Mouse (Mus musculus) frontal cortex, adult 2 months (tissue): ENCODE measurements at regions not wholly inside any gene's neighbourhood (a gene's known extent, or its start where the extent isn't known, plus 50 kb on each side); places are given as distances from the start of the nearest gene placed in this dataset.

Experiments used
- DNase-seq, 2 experiments: peaks; one replicate each; pipeline ENCODE4 v3.0.0; 2022; ENCODE audit warnings: low spot score in 1 of 2; ENCODE audit errors: extremely low spot score in 1 of 2

DNA sequence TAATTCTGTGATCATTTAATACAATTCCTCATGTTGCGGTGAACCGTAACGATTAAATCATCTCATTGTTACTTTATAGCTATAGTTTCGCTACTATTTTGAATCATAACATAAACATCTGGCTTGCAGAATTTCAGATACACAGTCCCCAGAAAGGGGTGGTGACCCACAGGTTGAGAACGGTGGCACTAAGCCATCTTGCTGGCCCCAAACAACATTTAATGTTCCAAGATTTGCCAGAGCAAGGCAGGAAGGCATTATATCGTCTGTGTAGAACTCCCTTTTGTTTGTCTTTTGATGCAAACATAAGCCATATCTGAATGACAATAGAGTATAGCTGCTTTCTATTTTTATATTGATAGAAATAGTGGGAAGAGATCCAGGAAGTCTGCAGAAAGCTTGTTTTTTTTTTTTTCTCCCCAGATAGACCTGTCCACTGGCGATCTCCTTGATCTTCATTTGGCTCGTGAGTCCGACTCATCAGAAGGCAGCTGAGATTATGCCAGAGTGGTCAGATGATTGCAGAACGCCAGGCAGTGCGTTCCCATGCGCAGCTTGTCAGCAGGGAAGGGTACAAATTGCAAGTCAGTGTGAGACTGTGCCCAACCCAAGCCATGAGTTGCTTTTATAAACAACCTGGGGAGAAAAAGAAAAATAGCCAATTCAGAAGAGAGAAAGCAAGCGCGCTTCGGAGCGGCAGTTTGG lies 213.9 kb downstream of the Dok5 start:
- peak in 1 of 2 experiments; percentile 3 for DNase-seq

DNA sequence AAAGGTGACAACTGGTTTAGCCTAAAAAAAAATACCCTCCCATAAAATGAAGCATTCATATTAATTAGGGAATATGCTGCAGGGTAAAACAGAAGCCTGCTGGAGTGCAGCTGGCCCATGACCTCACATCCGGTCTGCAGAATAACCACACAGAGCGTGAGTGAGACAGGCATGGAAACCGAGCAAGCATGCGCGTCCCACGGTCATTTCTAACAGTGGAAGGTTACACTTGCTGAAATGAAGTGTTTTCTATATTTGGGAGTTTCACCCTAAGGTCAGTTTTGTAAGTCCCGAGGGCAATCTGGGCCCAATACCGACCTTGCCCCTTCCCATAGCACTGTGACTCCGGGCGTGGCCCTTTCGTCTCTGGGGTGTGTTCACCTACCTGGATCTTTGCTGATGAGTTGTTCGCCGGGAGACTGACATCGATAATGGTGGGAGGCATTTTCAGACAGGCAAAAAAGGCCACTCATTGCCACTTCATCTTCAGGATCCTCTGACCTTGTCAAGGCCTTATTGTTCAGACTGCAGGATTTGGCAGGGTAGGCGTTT lies 214.6 kb downstream of the Dok5 start:
- DNase-seq = peak in 1 of 2 experiments; percentile 2

DNA sequence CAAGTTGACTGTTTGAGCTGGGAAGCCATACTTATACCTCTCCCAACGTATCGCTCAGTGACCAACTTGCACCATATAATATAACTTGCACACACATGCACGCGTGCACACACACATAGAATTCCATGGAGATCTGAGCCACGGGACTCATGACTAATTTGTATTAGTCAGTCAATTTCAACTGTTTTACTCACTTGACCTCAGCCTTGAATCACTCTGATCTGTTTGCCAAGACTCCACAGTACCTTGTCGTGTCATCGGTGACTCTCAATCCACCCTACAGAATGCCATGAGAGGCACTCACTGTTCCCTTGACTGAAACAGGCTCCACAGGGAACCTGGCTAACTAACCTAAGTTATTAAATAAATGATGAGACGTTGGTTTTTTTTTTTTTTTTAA lies 215.6 kb downstream of the Dok5 start:
- no peak for DNase-seq

DNA sequence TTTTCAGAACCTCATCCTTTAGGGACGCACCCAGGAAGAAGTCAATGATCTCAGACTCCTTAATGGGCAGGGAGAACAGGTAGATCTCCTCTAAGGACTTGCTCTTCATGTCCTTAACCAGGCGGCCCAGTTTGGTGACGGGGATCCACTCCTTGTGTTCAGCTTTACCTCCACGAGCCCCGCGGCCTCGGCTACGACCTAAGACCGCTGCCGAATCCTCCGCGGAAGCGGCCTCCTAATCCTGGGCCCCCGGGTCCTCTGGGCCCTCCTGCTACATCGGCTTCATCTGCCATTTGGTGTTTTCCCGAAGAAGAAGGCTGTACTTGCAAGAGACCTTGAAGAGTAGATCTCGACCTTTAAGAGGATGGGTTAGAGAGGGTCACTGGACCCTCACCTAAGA lies 223.0 kb downstream of the Dok5 start:
- no peak for DNase-seq

DNA sequence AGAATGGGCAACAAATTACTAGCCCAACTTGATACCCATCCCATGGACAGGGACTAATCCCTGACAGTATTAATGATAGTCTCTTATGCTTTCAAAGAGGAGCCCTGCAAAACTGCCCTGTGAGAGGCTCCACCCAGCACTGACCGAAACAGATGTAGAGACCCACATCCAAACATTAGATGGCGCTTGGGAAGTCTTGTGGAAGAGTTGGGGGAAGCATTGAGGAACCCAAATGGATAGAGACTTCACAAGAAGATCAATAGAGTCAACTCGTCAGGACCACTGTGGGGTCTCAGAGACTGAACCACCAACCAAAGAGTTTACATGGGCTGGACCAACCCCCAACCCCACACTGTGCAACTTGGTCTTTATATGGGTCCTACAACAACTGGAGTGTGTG lies 225.2 kb downstream of the Dok5 start:
- DNase-seq = no peak

DNA sequence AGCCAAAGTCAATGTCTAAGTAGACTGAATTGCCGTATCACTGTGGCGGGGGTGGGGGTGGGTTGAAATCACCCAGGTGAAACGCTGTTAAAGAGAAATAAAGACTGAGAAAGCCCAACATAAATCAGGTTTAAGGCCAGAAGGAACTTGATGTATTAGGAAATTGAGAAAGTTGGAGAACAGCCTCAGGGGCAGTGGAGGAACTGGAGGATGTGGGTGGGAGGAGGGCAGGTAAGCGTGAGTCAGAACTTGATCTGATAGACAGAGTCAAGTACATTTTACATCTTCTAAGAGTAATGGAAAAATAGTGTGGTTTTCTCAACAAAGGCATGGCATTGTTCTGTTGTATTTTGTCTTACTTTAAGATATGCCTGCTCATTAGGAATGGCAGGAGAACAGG lies 228.8 kb downstream of the Dok5 start:
- DNase-seq = no peak

DNA sequence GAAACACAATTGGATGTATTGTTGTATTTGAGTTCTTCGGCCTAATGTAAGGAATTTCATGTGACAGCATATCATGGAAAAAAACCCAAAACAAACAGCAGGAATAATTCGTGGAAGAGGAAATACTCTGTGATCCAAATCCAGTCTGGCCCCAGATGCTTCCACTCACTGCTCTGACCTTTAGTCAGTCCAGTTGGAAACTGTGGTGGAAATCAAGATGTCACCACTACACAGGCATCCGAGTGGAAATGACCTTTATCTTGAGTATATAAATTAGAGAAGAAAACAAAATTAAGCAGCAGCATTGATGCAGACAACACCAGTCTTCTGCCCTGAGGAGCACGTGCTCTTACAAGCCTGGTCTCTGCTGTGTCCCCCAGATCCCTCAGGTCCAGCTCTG lies 230.9 kb downstream of the Dok5 start:
- DNase-seq = no peak

DNA sequence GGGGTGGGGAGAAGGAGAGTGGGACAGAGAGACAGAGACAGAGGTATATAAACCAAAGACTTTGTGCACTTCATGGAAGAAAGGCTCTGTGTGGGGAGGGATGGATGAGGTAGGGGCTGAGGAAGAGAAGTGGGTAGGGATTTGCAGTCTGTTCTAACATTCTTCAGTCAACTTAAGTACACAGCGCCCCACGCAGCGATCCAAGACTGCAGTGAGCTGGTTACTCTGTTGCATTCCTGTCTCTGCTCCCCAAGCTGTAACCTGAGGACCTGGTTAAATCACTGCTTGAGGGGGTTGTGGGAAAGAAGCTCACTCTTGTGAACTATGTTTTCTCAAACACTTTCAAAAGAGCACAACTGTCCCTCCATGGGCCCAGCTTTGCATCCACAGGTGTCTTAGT lies 237.8 kb downstream of the Dok5 start:
- DNase-seq = no peak

DNA sequence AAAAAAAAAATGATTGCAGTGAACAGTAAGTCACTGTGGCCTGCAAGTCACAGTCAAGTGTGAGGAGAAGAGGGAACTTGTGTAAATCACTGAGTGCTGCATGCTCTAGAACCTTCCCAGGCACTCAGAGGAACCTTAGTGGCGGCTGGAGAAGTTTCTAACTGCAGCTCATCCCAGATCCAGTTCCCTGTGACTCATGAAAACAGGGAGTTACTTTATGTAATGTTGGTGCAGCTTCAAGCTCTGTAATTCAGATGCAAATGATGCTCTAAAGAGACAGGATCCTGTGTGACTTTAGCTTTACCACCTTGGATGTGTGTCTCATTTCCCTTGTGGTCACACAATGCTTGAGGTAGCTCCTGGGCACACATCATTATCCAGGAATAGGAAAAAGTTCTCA lies 253.8 kb downstream of the Dok5 start:
- DNase-seq = peak in 1 of 2 experiments; percentile 28

DNA sequence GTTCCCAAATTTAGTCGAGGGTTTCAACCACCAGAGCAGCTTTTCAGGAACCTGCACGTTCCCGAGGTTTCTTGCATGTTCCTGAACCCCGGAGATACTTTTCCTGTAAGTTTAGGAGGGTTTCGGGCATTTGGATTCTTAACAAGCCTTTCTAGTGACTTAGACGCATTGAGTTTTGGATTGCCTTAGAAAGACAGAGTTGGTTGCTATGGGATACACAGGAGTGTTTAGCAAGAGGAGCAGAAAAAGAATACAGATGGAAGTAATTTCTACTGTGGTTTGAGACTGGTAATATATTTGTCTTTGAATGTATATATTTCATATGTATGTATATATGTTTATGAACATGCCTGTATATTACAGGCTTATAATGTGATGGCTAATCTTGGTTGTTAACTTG lies 266.8 kb downstream of the Dok5 start:
- peak in 1 of 2 experiments; percentile 5 for DNase-seq

DNA sequence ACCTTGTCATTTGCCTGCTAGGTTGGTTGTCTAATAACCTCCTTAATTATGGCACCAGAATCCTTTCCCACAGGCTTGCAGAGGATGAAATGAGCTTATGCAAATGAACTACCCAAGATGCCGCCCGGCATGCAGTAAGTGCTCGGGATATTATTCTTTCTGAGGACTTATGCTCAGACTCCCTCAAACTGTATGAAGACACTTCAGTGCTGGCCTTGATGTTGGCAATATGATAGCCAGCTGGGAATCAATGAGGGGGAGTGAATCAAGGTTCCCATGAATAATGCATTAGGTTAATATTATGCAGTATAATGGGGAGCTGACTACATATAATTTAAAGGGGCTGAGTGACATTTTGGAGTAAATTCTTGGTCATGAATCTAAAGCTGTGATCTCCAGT lies 268.6 kb downstream of the Dok5 start:
- no peak for DNase-seq

DNA sequence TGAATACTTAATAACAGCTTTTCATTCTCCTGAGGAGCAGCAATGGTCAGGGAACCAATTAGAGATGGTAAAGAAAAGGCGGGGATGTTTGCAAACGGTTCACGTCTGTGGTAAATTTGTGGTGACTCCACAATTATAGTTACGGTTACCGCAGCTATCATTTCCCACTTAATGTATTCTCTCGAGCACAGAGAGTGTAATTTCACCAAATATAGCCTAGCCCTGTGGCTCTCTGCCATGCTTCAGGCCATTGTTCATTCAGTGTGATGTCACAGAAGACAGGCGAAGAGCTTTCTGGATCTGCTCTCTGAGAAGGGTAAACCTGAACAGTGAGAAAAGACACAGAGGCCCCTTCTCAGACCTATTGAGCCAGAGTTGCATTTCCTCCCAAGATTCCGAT lies 296.9 kb downstream of the Dok5 start:
- no peak for DNase-seq
